Mouse (Mus musculus) adrenal gland, adult 2 months (tissue): ENCODE data around the gene Il20rb. TPM values are rescaled to one million over a fixed set of nuclear protein-coding genes. Genes with fewer than 3 reads are reported as not detected.

Experiments used
- DNase-seq: peaks from one replicate; pipeline ENCODE4 v3.0.0; 2021
- polyA plus RNA-seq: library from polyadenylated mRNA; depleted of rRNA; stranded (reverse); fragments of >200 nt; gene quantifications from 2 replicates; pipeline ENCODE4 v1.2.3, GENCODE M21; 2012
- total RNA-seq, 2 experiments: library from RNA; stranded (reverse); gene quantifications; 2 replicates each; pipeline ENCODE4 v1.2.3; 2021

The Il20rb gene
- total and polyA plus RNA-seq, 3 experiments: 0.42 to 1.8 (median 0.52) TPM

- DNase-seq: peak; percentile 65
Observed at GRCm38 (mm10) chr9:100470936-100471604, 15.5 kb downstream of the Il20rb start.

- DNase-seq: no peak
Observed at GRCm38 (mm10) chr9:100470228-100470627, 16.4 kb downstream of the Il20rb start.

GRCm38 (mm10) chr9:100469681-100470080, 16.9 kb downstream of the Il20rb start:
- DNase-seq: no peak

- DNase-seq: no peak
Observed at GRCm38 (mm10) chr9:100468151-100468550, 18.4 kb downstream of the Il20rb start.

GRCm38 (mm10) chr9:100467653-100468052, 18.9 kb downstream of the Il20rb start:
- no peak for DNase-seq

- no peak for DNase-seq
Observed at GRCm38 (mm10) chr9:100466743-100467142, 19.8 kb downstream of the Il20rb start.

- no peak for DNase-seq
Observed at GRCm38 (mm10) chr9:100465988-100466387, 20.6 kb downstream of the Il20rb start.

- no peak for DNase-seq
Observed at GRCm38 (mm10) chr9:100465380-100465779, 21.2 kb downstream of the Il20rb start.

GRCm38 (mm10) chr9:100463771-100464170, 22.8 kb downstream of the Il20rb start:
- no peak for DNase-seq

GRCm38 (mm10) chr9:100462098-100462497, 24.5 kb downstream of the Il20rb start:
- no peak for DNase-seq

- peak; percentile 52 for DNase-seq
Observed at GRCm38 (mm10) chr9:100461671-100462070, 24.9 kb downstream of the Il20rb start.

GRCm38 (mm10) chr9:100460203-100460602, 26.4 kb downstream of the Il20rb start:
- no peak for DNase-seq

- no peak for DNase-seq
Observed at GRCm38 (mm10) chr9:100457971-100458681, 28.5 kb downstream of the Il20rb start.

- DNase-seq: no peak
Observed at GRCm38 (mm10) chr9:100454664-100454993, 32.0 kb downstream of the Il20rb start.

GRCm38 (mm10) chr9:100453944-100454663, 32.5 kb downstream of the Il20rb start:
- peak; percentile 78 for DNase-seq

- DNase-seq: no peak
Observed at GRCm38 (mm10) chr9:100452432-100452831, 34.2 kb downstream of the Il20rb start.

GRCm38 (mm10) chr9:100446059-100446686, 40.4 kb downstream of the Il20rb start:
- DNase-seq: peak; percentile 82

- DNase-seq: peak; percentile 63
Observed at GRCm38 (mm10) chr9:100440111-100440790, 46.3 kb downstream of the Il20rb start.

- DNase-seq: peak; percentile 56
Observed at GRCm38 (mm10) chr9:100439481-100439880, 47.1 kb downstream of the Il20rb start.

GRCm38 (mm10) chr9:100438994-100439393, 47.6 kb downstream of the Il20rb start:
- no peak for DNase-seq

- DNase-seq: no peak
Observed at GRCm38 (mm10) chr9:100436865-100437595, 49.6 kb downstream of the Il20rb start.
